Mouse (Mus musculus) CD4-positive, CD25-positive, alpha-beta regulatory T cell, adult 2 months (primary cell): ENCODE data around the gene Gm13102.
"Not testable (repeated sequence)": the region's sequence is repeated elsewhere in the genome, so short reads cannot be mapped to it uniquely, and the experiment has no call there.

Experiments
- DNase-seq: peaks from one replicate; pipeline ENCODE4 v3.0.0-alpha.2; 2012; ENCODE audit warnings: low read depth, low spot score

Gm13102 gene

GRCm38 (mm10) chr4:144106174-144106573 is at the start of gene Gm13102:
Gene Gm13102, plus strand, starts transcription at chr4:144106474.
- not testable (repeated sequence) for DNase-seq

GRCm38 (mm10) chr4:144058826-144059225 is 47.4 kb upstream of the Gm13102 start, which contains the start of gene Pramel4:
Gene Pramel4, plus strand, starts transcription at chr4:144059126.
- DNase-seq, result not testable (repeated sequence)
